Mouse (Mus musculus) lung, adult 2 months (tissue): Measurements from ENCODE around the gene Mthfr.

ENCODE experiments used
- CTCF ChIP-seq: fragments of 200-500 bp; IDR thresholded peaks from 2 replicates; pipeline ENCODE4 v1.5.1; 2011; ENCODE audit warnings: mild to moderate bottlenecking, low read length, control low read depth; ENCODE audit not compliant: insufficient read depth
- POLR2A ChIP-seq: fragments of 200-500 bp; IDR thresholded peaks from 2 replicates; pipeline ENCODE4 v1.6.1; 2011; ENCODE audit warnings: low read depth, mild to moderate bottlenecking, control low read depth, low read length, borderline replicate concordance; ENCODE audit errors: extremely low read depth

DNA sequence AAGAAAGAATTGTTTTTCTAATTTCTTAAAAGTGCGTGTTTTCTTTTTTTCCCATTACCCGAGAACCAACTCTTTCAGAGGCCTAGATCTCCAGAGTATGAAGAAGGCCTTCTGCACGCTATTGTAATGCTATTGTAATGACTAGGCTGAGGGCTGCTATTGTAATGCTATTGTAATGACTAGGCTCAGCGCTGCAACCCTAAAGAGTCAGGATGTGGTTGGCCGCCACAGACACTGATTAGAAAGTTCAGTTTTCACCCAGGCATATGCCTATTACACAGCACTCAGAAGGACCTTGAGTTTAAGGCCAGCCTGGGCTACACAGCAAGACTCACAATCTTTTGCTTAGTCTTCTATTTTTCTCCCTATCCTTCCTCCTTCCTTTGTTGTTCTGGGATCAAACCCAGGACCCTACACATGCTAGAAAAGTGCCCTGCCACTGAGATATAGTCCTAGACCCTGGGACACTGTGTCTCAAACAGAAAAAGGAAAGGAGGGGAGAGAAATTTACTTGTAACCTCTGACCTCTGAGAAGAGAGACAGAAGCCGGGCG, 4.9 kb upstream of the Mthfr start:
- TF ChIP-seq POLR2A: no peak
- TF ChIP-seq CTCF: no peak
